8 mouse cellular contexts compared by ENCODE assay signal in genomic region chr10:11343205-11344141, GRCm38 (mm10). TPM values are rescaled to one million over a fixed set of nuclear protein-coding genes. Genes with fewer than 3 reads are reported as not detected.
DNase-seq lines count a peak whose midpoint lies in the region; ATAC-seq and TF ChIP-seq lines count a peak whose summit lies in the region.

TSS of gene Epm2a (plus strand) at chr10:11343404.

- under 1% methylated on average over 102 of the region's 106 CpGs for WGBS in heart, embryonic 14.5 days
- WGBS in liver, embryonic 13.5 days (ENCODE audit: insufficient replicate concordance) = under 1% methylated on average over 91 of the region's 106 CpGs
- WGBS in stomach, embryonic 14.5 days = under 1% methylated on average over 102 of the region's 106 CpGs

- ATAC-seq in heart, embryonic 14.5 days (ENCODE audit: insufficient number of reproducible peaks, insufficient read depth, low FRiP score, low read depth) = peak; percentile 95
- ATAC-seq in liver, embryonic 13.5 days (ENCODE audit: low read depth) = peak; percentile 98
- peak; percentile 97 for ATAC-seq in stomach, embryonic 14.5 days (ENCODE audit: insufficient number of reproducible peaks, insufficient read depth, low FRiP score, low read depth)

- peak within 1 kb of the TSS; percentile 97 to 98 for H3K27ac ChIP-seq in heart, embryonic 14.5 days (replicated peaks in 1 of 2; ENCODE audit: control insufficient read depth in 1 of 2, insufficient read depth in 1 of 2, low read depth in 2 of 2, low read length in 2 of 2)
- peak within 1 kb of the TSS; percentile 74 for H3K27ac ChIP-seq in liver, embryonic 13.5 days
- peak within 1 kb of the TSS; percentile 97 for H3K27ac ChIP-seq in stomach, embryonic 14.5 days (ENCODE audit: low read length)

- H3K79me3 ChIP-seq in C2C12 (ENCODE audit: low read depth) = no peaks in the 10 kb centered on the region

- peak within 1 kb of the TSS; percentile 90 for H3K9ac ChIP-seq in heart, embryonic 14.5 days (ENCODE audit: low read length)
- peak within 1 kb of the TSS; percentile 80 for H3K9ac ChIP-seq in liver, embryonic 13.5 days
- peak within 1 kb of the TSS; percentile 77 for H3K9ac ChIP-seq in stomach, embryonic 14.5 days (replicated peaks; ENCODE audit: low read depth, low read length)

- DNase-seq in brain, embryonic 18.5 days (ENCODE audit: low read depth, low spot score) = peak; percentile 54
- DNase-seq in fibroblast of lung, adult 2 months (ENCODE audit: low read depth) = peak; percentile 59
- DNase-seq in kidney, postnatal 14 days = peak; percentile 92
- DNase-seq in liver, embryonic 13.5 days = peak; percentile 67
- peak; percentile 28 to 47 for DNase-seq in natural killer cell, adult 2 months (ENCODE audit: low spot score in 2 of 2)

- H3K79me2 ChIP-seq in C2C12 (ENCODE audit: control insufficient read depth, insufficient read depth) = no peaks in the 10 kb centered on the region

- no peaks in the 10 kb centered on the region; a peak in 1 of 4 replicates for H3K4me1 ChIP-seq in heart, embryonic 14.5 days (ENCODE audit: control insufficient read depth in 2 of 2, insufficient read depth in 2 of 2, low read length in 2 of 2)
- H3K4me1 ChIP-seq in liver, embryonic 13.5 days (replicated peaks) = peaks cover 14% of the 10 kb centered on the region
- no peaks in the 10 kb centered on the region for H3K4me1 ChIP-seq in stomach, embryonic 14.5 days (ENCODE audit: control insufficient read depth, insufficient read depth, low read length)

- H3K4me3 ChIP-seq in C2C12 (ENCODE audit: insufficient read depth, poor library complexity, severe bottlenecking) = peak within 1 kb of the TSS; percentile 40
- H3K4me3 ChIP-seq in heart, embryonic 14.5 days (ENCODE audit: control insufficient read depth in 1 of 2, insufficient read depth in 1 of 2, low read depth in 1 of 2, low read length in 2 of 2) = peak within 1 kb of the TSS; percentile 77 to 88
- peak within 1 kb of the TSS; percentile 72 for H3K4me3 ChIP-seq in liver, embryonic 13.5 days (replicated peaks)
- peak within 1 kb of the TSS; percentile 49 for H3K4me3 ChIP-seq in stomach, embryonic 14.5 days (ENCODE audit: low read depth, low read length)

- no peaks in the 10 kb centered on the region for H3K36me3 ChIP-seq in C2C12 (ENCODE audit: control insufficient read depth, insufficient read depth)
- H3K36me3 ChIP-seq in heart, embryonic 14.5 days (ENCODE audit: control insufficient read depth, insufficient read depth, low read length) = no peaks in the 10 kb centered on the region
- no peaks in the 10 kb centered on the region for H3K36me3 ChIP-seq in liver, embryonic 13.5 days
- H3K36me3 ChIP-seq in stomach, embryonic 14.5 days (ENCODE audit: control insufficient read depth, insufficient read depth, low read length) = no peaks in the 10 kb centered on the region

- peak within 1 kb of the TSS; percentile 70 for H3K4me2 ChIP-seq in heart, embryonic 14.5 days (ENCODE audit: low read length)
- H3K4me2 ChIP-seq in liver, embryonic 13.5 days = peak within 1 kb of the TSS; percentile 89
- H3K4me2 ChIP-seq in stomach, embryonic 14.5 days (replicated peaks; ENCODE audit: low read depth, low read length) = peak within 1 kb of the TSS; percentile 50

- no peak for TF ChIP-seq CTCF in C2C12 (IDR thresholded peaks at IDR 0.05; ENCODE audit: control insufficient read depth, insufficient read depth, insufficient read length)

- H3ac ChIP-seq in C2C12 (ENCODE audit: control insufficient read depth, insufficient read length, low read depth) = peak within 1 kb of the TSS; percentile 87

- H3K9me3 ChIP-seq in heart, embryonic 14.5 days (ENCODE audit: control insufficient read depth, low read length) = no peaks in the 10 kb centered on the region
- H3K9me3 ChIP-seq in liver, embryonic 13.5 days (replicated peaks) = no peaks in the 10 kb centered on the region
- H3K9me3 ChIP-seq in stomach, embryonic 14.5 days (ENCODE audit: control insufficient read depth, low read depth, low read length) = no peaks in the 10 kb centered on the region

- no peaks in the 10 kb centered on the region for H3K27me3 ChIP-seq in C2C12 (ENCODE audit: control insufficient read depth, insufficient read depth, insufficient read length)
- H3K27me3 ChIP-seq in heart, embryonic 14.5 days (ENCODE audit: control insufficient read depth, insufficient read depth, low read length) = no peaks in the 10 kb centered on the region
- H3K27me3 ChIP-seq in liver, embryonic 13.5 days = no peaks in the 10 kb centered on the region
- no peaks in the 10 kb centered on the region for H3K27me3 ChIP-seq in stomach, embryonic 14.5 days (ENCODE audit: control insufficient read depth, insufficient read depth, low read length)

TF ChIP-seq in C2C12, 6 proteins besides CTCF, POLR2A, EP300 and RAD21:
- TF ChIP-seq MYOG (IDR thresholded peaks at IDR 0.05; ENCODE audit: control insufficient read depth, extremely low read depth, insufficient read length) (no peak), MAX (IDR thresholded peaks at IDR 0.05) (peak; percentile 44)
TF ChIP-seq in C2C12: peak in this region for 1.

RNA-seq across cellular contexts. Expression of gene Epm2a, which starts in this region (rescaled TPM):
- 0.16 TPM for polyA plus RNA-seq in C2C12 (2012; fragmentation: generic; extraction: Trizol)
- 0.65 and 1.3 TPM in 2 replicates for polyA plus RNA-seq in heart, embryonic 14.5 days (2014; fragmentation: Nextera tagmentation; extraction: Ambion mirVana)
- polyA plus RNA-seq in liver, embryonic 13.5 days (2015; fragmentation: Nextera tagmentation; extraction: Ambion mirVana) = 0.03 and 0.09 TPM in 2 replicates
- polyA plus RNA-seq in stomach, embryonic 14.5 days (2014; fragmentation: Nextera tagmentation; extraction: Ambion mirVana) = 1.4 and 1.5 TPM in 2 replicates

Comparison
In these comparisons a context has a peak if more than half of its experiments do, and no peak if none do; other contexts are left out.
1. Peak in every context shown above with its lines: DNase-seq, ATAC-seq, H3K4me3 ChIP-seq and H3K27ac ChIP-seq.
2. Peak in DNase-seq, ATAC-seq, H3K4me3 ChIP-seq, H3K27ac ChIP-seq, H3K9ac ChIP-seq and H3K4me2 ChIP-seq in liver, embryonic 13.5 days; RNA of the gene not detected or under 1 TPM.
3. DNase-seq: peak in every context shown above with its lines; median percentile 92 in kidney, postnatal 14 days; 67 in liver, embryonic 13.5 days; 59 in fibroblast of lung, adult 2 months; 54 in brain, embryonic 18.5 days; 38 in natural killer cell, adult 2 months.